Mouse (Mus musculus): ENCODE measurements around the gene Zfp871.

The Zfp871 gene

DNA sequence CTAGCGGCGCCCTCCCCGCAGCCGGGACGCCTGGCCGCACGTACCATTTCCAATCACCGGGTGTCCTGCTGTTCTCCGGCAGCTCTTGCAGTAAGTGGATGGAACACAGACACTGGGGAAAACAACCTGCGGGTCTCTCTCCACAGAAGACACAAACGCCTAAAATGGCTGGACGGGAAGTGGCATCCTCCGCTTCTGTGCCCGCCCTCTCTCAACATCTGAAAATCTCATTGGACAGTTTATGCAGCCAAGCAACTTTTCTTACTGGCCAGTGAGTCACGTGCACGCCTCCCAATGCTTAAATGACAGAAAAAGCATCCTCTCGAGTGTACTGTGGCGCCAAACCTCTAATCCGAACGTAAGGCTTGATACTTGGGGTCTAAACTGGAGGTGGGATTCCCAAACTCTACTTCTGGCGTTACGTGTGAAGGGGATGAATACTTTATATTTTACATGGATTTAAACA is at the start of gene Zfp871:
Zfp871 (minus strand) TSS at position 194 of the 466 bp plus-strand sequence.
- peak; percentile 85 to 95 for DNase-seq (ENCODE audit: low spot score in 2 of 2)

DNA sequence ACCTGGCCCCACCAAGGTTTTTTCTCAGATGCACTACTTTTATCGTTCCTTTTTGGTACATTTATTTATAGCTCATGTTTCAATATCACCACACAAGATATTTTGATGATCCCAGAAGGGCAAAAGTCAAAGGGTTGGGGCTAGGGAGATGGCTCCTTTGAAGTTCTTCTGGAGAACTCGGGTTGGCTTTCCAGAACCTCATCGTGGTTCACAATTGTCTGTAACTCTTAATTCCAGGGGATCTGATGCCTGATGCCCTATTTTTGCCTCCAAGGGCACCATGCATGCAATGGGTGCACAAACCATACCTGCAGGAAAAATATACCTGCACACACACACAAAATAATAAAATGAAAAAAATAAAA is 42.3 kb upstream of the Zfp871 start:
- DNase-seq (ENCODE audit: low spot score in 2 of 2): no peak

DNA sequence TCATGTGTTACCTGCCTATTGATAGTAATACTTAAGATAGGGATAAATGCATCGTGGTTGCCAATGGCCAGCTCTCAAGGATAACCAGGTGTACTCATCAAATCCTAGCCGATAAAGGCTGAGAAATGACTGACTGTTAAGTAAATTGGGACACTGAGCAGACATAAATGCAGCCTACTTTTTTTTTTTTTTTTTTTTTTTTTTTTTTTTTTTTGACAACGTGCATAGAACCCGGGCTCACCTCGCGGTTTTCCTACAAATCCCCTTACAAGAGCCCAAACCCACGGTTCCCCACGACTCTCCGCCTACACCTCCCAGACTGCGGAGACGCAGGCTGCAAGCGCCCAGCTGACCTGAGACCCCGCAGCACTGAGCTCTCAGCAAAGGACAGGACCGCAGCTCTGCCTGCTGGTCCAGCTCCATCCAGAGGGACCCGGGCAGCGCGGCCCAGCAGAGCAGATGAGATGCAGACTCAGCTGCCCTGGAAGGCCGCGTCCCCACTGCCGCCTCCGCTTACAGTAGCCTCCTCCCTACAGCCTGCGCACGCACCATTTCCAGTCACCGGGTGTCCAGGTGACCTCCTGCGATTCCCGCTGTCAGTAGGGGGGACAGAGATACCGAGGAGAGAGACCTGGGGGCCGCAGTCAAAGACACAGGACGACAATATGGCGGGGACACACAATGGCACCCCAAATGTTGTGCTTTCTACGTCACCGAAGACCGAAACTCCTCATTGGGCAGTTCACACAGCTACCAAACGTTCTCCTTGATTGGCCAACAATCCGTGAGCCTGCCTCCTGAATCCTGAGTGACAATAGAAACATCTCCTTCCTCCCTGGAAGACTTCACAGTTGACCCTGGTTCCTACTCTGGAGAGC is 41.7 kb upstream of the Zfp871 start, which contains the start of gene Zfp799:
Zfp799 (minus strand) TSS at position 722 of the 878 bp plus-strand sequence.
- peak; percentile 69 to 90 for DNase-seq (ENCODE audit: low spot score in 2 of 2)

DNA sequence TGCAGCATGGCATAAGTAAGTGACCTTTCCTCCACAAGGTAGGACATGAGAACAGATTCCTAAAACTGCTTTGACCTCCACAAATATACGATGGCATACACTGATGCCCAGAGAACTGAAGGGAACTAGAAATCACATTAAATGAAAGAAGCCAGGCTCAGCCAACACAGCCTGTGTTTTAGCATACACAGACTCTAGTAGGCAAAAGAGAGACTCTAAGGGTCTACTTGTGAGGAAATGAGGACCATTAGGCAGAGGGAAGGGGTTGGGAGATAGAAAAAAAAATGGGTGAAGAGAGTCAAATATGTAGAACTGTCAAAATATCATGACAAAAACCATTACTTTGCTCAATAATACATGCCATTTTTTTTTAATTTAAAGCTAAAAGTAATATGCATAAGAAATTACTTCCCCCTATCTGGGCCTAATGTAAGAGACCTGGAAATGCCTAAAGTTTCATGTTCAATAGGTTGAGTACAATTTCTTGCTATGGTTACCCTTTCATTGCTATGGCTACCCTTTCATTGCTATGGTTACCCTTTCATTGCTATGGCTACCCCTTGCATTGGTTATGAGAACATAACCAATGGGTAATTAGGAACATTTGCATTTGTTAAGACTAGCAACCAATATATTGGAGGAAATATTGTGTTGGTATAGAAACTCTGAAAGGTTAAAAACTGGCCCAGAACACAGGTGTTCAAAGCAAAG is 28.1 kb upstream of the Zfp871 start:
- no peak for DNase-seq (ENCODE audit: low spot score in 2 of 2)

- DNase-seq (ENCODE audit: low spot score in 2 of 2): no peak
Observed at GRCm38 (mm10) chr17:32814136-32814535, 26.0 kb upstream of the Zfp871 start.

DNA sequence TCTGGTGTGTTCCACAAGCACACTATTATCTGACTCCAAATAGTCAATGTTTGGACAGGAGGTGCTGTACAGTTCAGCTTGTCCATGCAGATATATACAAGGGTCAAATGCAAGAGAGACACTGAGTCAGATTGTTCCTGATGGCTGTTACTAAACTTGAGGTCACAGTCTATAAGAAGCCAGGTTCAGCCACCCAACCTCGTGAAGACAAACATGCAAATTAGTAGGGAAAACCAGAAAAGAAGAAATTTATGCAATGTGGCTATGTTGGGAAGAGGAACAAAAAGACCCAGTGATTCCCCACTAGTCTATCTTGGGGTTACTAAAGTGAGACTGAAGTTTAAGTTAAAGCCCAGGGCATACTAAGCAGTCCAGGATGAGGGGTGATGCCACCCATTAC is 22.6 kb upstream of the Zfp871 start:
- no peak for DNase-seq (ENCODE audit: low spot score in 2 of 2)

GRCm38 (mm10) chr17:32809544-32810374 is 21.7 kb upstream of the Zfp871 start, which contains the start of gene Zfp811:
Gene Zfp811, minus strand, starts transcription at chr17:32809931.
- peak; percentile 25 to 64 for DNase-seq (ENCODE audit: low spot score in 2 of 2)

DNA sequence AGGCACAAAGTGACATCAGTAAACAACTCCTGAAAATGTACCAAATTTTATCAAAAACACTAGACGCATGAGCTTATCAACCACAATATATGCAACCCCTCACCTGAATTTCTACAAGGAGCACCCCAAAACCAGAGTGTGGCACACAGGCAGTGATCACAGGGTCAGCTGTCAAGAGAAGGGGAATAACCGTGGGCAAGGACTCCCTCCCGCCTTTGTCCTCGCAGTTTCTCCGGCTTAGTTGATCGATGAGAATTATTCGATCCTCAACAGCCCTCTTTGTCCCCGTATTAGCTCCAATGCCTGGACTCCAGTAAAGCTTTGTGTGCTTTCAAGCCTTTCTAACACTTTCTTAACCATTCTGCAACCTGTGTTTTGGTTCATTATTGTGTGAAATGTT is 20.8 kb upstream of the Zfp871 start:
- no peak for DNase-seq (ENCODE audit: low spot score in 2 of 2)

- DNase-seq (ENCODE audit: low spot score in 2 of 2): no peak
Observed at GRCm38 (mm10) chr17:32789244-32789643, 1.2 kb upstream of the Zfp871 start.

DNA sequence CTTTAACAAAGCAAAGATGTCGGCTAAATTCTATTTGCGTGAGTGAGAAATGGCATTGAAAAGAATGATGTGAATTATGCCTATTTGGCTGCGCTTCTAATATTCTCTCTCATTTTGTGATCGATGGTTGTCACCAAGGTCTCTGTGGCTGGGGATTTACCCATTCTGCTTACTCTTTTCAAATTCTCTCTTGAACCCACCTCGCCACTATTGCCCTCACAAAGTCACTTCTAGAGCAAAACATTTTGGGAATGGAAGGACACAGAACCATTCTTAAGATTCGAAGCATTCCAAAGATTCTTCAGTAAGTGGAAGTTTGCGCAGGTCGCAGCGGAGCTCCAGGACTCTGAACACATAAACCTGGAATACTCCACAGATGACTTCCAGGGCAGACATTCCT is 489 bp upstream of the Zfp871 start:
- DNase-seq (ENCODE audit: low spot score in 2 of 2): no peak

GRCm38 (mm10) chr17:32787436-32788093 is 522 bp downstream of the Zfp871 start:
- DNase-seq (ENCODE audit: low spot score in 2 of 2): no peak

DNA sequence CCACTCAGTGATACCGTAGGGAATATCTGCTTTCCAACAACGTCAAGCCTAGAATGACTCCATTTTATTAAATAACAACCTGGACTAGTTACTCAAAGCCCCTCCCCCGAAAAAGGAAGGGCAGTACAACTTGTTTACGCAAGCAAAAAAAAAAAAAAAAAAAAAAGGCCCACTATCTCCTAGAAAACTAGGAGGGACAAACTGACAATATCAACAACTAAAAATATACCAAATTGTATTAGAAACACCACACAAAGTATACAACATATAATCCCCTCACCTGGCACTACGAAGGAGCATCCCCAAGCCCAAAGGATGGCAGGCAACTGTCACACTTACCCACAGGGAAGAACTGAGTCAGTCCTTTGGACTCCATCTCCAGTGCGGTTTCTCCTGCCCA is 1.1 kb downstream of the Zfp871 start:
- DNase-seq (ENCODE audit: low spot score in 2 of 2): no peak

- no peak for DNase-seq (ENCODE audit: low spot score in 2 of 2)
Observed at GRCm38 (mm10) chr17:32785656-32786055, 2.4 kb downstream of the Zfp871 start.

DNA sequence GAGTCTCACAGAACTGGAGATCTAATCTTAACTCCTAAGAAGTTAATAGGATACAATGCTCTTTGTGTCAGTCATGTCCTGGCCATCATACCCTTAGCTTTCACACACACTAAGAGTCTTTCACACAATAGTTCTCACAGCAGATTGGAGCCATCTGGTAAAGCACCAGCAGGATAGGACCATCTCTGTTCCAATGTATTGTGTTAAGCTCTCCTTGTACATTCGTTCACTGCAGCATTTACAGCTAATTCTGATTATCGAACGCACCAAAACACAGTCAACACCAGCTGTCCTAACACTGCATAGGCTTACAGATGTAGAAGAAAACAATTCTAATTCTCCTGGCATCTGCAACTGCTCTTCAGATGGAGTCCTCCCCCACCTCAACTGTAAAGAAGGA is 10.5 kb downstream of the Zfp871 start:
- DNase-seq (ENCODE audit: low spot score in 2 of 2): no peak

DNA sequence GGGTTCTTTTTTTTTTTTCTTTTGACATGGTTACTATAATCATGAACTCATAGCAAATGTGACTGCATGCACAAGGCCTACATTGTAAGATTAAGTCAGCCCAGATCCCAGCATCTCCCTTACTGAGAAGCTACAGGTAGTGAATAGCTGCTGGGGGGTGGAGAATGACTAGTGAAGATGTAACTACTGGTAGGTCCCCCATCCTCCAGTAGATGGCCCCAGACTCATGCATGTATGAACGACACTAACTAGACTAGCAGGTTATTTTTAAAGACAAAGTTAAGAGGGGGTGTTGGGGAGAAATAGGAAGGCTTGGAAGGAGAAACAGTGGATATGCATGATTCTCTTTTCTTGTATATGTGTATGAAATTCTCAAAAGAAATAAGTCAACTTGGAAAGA is 16.9 kb downstream of the Zfp871 start:
- no peak for DNase-seq (ENCODE audit: low spot score in 2 of 2)

- DNase-seq (ENCODE audit: low spot score in 2 of 2): peak; percentile 10 to 31
Observed at GRCm38 (mm10) chr17:32766422-32766821, 21.7 kb downstream of the Zfp871 start.

GRCm38 (mm10) chr17:32757331-32757730 is 30.8 kb downstream of the Zfp871 start:
- DNase-seq (ENCODE audit: low spot score in 2 of 2): no peak

DNA sequence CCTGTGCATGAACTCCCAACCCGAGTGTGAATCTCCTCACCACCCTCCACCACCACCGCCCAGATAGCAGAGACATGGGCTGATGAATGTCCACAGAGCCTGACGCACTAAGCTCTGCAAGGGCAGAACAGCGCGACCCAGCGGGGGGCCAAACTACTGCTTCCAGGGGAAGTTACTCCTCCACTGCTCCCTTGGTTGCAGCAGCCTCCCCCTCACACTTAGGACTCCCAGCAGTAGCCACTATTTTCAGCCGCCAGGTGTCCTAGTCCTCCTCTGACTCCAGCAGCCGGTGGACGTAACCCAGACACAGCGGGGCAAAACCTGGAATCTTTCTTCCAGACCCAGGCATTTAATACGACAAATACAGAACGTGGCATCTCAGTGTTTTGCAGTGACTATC is 34.5 kb downstream of the Zfp871 start:
- no peak for DNase-seq (ENCODE audit: low spot score in 2 of 2)

DNA sequence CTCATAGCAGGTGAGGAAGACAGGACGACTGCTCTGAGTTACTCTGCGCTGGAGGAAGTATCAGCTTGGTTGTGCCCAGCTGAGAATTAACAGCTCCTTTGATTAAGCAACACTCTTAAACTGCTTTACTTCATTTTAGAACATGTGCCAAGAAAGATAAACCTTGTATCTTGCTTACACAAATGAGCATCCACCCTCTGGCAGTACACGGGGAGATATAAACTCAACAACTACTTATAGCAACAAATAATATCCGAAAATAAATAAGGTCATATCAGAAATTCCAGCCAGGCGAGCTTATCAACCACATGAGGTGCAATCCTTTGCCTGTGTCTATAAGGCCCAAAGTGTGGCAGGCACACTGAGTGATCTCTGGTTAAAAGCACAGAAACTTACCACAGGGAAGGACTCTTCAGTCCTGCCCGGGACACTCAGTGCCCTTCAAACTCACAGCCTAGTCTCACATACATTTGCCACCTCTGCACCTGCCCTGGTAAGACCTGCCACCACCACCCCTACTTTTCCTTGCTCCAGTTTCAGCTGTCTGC is 35.2 kb downstream of the Zfp871 start:
- no peak for DNase-seq (ENCODE audit: low spot score in 2 of 2)

DNA sequence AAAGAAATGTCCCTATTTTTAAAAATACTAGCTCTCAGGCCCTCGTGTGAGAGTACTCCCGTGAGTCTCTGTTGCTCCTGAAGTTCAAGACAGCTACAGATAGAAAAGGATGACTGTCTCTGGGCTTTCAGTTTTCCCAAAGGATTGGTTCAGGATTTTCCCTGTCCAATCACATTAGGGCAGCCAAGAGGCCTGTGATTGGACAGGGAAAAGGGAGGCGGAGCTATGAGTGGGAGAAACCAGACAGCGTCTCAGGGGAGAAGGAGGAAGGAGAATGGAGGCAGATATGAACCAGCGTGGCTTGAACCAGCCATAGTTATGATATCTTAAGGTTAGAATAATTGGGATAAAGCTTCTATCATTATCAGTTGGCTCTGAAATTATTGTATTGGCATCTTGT is 37.5 kb downstream of the Zfp871 start:
- DNase-seq (ENCODE audit: low spot score in 2 of 2): no peak

DNA sequence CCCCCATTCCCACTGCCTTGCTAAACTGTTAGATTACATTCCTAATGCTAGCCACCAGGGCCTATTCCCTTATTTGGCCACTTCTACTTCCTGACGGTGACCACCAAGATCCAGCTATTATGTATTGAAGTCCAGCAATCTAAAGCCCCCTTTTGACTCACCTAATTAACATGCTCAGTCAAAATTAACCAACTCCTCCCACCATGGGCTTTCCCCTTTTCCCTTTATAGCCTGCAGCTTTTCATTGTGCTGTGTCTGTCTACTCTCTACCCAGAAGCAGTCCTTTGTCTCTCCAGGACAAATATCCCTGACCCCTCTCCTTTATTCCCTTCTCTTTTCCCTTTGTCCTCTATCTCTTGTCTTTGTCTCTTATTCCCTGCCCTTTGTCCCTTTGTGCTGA is 47.0 kb downstream of the Zfp871 start:
- no peak for DNase-seq (ENCODE audit: low spot score in 2 of 2)

Measured in left cerebral cortex, adult 9 months (tissue).